Mouse (Mus musculus): ENCODE measurements at regions not wholly inside any gene's neighbourhood (a gene's known extent, or its start where the extent isn't known, plus 50 kb on each side); places are given as distances from the start of the nearest gene placed in this dataset.

GRCm38 (mm10) chr14:46191639-46192399 lies 187.4 kb upstream of the Gm15217 start:
- TF ChIP-seq CTCF (IDR thresholded peaks at IDR 0.05; ENCODE audit: low read depth) (no peak), EP300 (IDR thresholded peaks at IDR 0.05; ENCODE audit: low read depth) (no peak)
- 68% methylated on average over 8 of the region's 8 CpGs for whole genome bisulfite sequencing (ENCODE audit: insufficient replicate concordance)
- H3K36me3 ChIP-seq (replicated peaks; ENCODE audit: control insufficient read depth, insufficient read depth, low read depth) = no peaks in the 10 kb centered on the region
- no peak overlapping the region for H3K4me2 ChIP-seq (ENCODE audit: low read depth)
- H3K4me1 ChIP-seq (replicated peaks; ENCODE audit: control insufficient read depth in 2 of 2, insufficient read depth in 2 of 2, low read length in 1 of 2) = no peaks in the 10 kb centered on the region
- DNase-seq (ENCODE audit: low read depth in 3 of 3, low spot score in 3 of 3) (no peak), ATAC-seq (ENCODE audit: insufficient read depth) (no peak)
- H3K4me3 ChIP-seq (ENCODE audit: insufficient read depth in 1 of 2, low read depth in 2 of 2, low read length in 2 of 2) = no peak overlapping the region
- no peaks in the 10 kb centered on the region for H3K27me3 ChIP-seq (ENCODE audit: control insufficient read depth, insufficient read depth, low read length)
- H3K9ac ChIP-seq (replicated peaks) = no peak overlapping the region
- H3K9me3 ChIP-seq (ENCODE audit: control insufficient read depth, low read length) = no peaks in the 10 kb centered on the region
- no peak overlapping the region for H3K27ac ChIP-seq

- Histone ChIP-seq H3K36me3 (replicated peaks; ENCODE audit: control insufficient read depth, insufficient read depth, low read depth) (no peaks in the 10 kb centered on the region), H3K4me1 (replicated peaks; ENCODE audit: control insufficient read depth in 2 of 2, insufficient read depth in 2 of 2, low read length in 1 of 2) (no peaks in the 10 kb centered on the region), H3K4me3 (ENCODE audit: insufficient read depth in 1 of 2, low read depth in 2 of 2, low read length in 2 of 2) (no peak overlapping the region), H3K27me3 (ENCODE audit: control insufficient read depth, insufficient read depth, low read length) (no peaks in the 10 kb centered on the region), H3K9me3 (ENCODE audit: control insufficient read depth, low read length) (no peaks in the 10 kb centered on the region), H3K9ac (replicated peaks) (no peak overlapping the region), H3K4me2 (ENCODE audit: low read depth) (no peak overlapping the region), H3K27ac (no peak overlapping the region)
- TF ChIP-seq EP300 (IDR thresholded peaks at IDR 0.05; ENCODE audit: low read depth) = no peak
- no peak for TF ChIP-seq CTCF (IDR thresholded peaks at IDR 0.05; ENCODE audit: low read depth)
- no peak for ATAC-seq (ENCODE audit: insufficient read depth)
- WGBS (ENCODE audit: insufficient replicate concordance) = 41% methylated on average over 4 of the region's 4 CpGs
- no peak for DNase-seq (ENCODE audit: low read depth in 3 of 3, low spot score in 3 of 3)
Measured at GRCm38 (mm10) chr14:46193577-46193976, 185.6 kb upstream of the Gm15217 start.

- Histone ChIP-seq H3K4me1 (replicated peaks; ENCODE audit: control insufficient read depth in 2 of 2, insufficient read depth in 2 of 2, low read length in 1 of 2) (no peaks in the 10 kb centered on the region), H3K4me2 (ENCODE audit: low read depth) (no peak overlapping the region), H3K27ac (no peak overlapping the region), H3K27me3 (ENCODE audit: control insufficient read depth, insufficient read depth, low read length) (no peaks in the 10 kb centered on the region), H3K9me3 (ENCODE audit: control insufficient read depth, low read length) (no peaks in the 10 kb centered on the region), H3K36me3 (replicated peaks; ENCODE audit: control insufficient read depth, insufficient read depth, low read depth) (no peaks in the 10 kb centered on the region), H3K9ac (replicated peaks) (no peak overlapping the region), H3K4me3 (ENCODE audit: insufficient read depth in 1 of 2, low read depth in 2 of 2, low read length in 2 of 2) (no peak overlapping the region)
- no peak for DNase-seq (ENCODE audit: low read depth in 3 of 3, low spot score in 3 of 3)
- ATAC-seq (ENCODE audit: insufficient read depth) = no peak
- TF ChIP-seq EP300 (IDR thresholded peaks at IDR 0.05; ENCODE audit: low read depth) (no peak), CTCF (IDR thresholded peaks at IDR 0.05; ENCODE audit: low read depth) (no peak)
- 29% methylated on average over 6 of the region's 6 CpGs for WGBS (ENCODE audit: insufficient replicate concordance)
Measured at GRCm38 (mm10) chr14:46195939-46196338, 183.3 kb upstream of the Gm15217 start.

- no peaks in the 10 kb centered on the region for H3K36me3 ChIP-seq (replicated peaks; ENCODE audit: control insufficient read depth, insufficient read depth, low read depth)
- TF ChIP-seq CTCF (IDR thresholded peaks at IDR 0.05; ENCODE audit: low read depth) (no peak), EP300 (IDR thresholded peaks at IDR 0.05; ENCODE audit: low read depth) (no peak)
- ATAC-seq (ENCODE audit: insufficient read depth) (no peak), DNase-seq (ENCODE audit: low read depth in 3 of 3, low spot score in 3 of 3) (no peak)
- no peaks in the 10 kb centered on the region for H3K27me3 ChIP-seq (ENCODE audit: control insufficient read depth, insufficient read depth, low read length)
- no peak overlapping the region for H3K27ac ChIP-seq
- H3K9ac ChIP-seq (replicated peaks) = no peak overlapping the region
- WGBS (ENCODE audit: insufficient replicate concordance) = 64% methylated on average over 4 of the region's 4 CpGs
- H3K4me2 ChIP-seq (ENCODE audit: low read depth) = no peak overlapping the region
- no peak overlapping the region for H3K4me3 ChIP-seq (ENCODE audit: insufficient read depth in 1 of 2, low read depth in 2 of 2, low read length in 2 of 2)
- no peaks in the 10 kb centered on the region for H3K9me3 ChIP-seq (ENCODE audit: control insufficient read depth, low read length)
- no peaks in the 10 kb centered on the region for H3K4me1 ChIP-seq (replicated peaks; ENCODE audit: control insufficient read depth in 2 of 2, insufficient read depth in 2 of 2, low read length in 1 of 2)
Measured at GRCm38 (mm10) chr14:46202818-46203217, 176.4 kb upstream of the Gm15217 start.

- Histone ChIP-seq H3K9ac (replicated peaks) (no peak overlapping the region), H3K4me3 (ENCODE audit: insufficient read depth in 1 of 2, low read depth in 2 of 2, low read length in 2 of 2) (no peak overlapping the region), H3K4me2 (ENCODE audit: low read depth) (no peak overlapping the region), H3K27ac (no peak overlapping the region), H3K27me3 (ENCODE audit: control insufficient read depth, insufficient read depth, low read length) (no peaks in the 10 kb centered on the region), H3K36me3 (replicated peaks; ENCODE audit: control insufficient read depth, insufficient read depth, low read depth) (no peaks in the 10 kb centered on the region), H3K9me3 (ENCODE audit: control insufficient read depth, low read length) (no peaks in the 10 kb centered on the region), H3K4me1 (replicated peaks; ENCODE audit: control insufficient read depth in 2 of 2, insufficient read depth in 2 of 2, low read length in 1 of 2) (no peaks in the 10 kb centered on the region)
- ATAC-seq (ENCODE audit: insufficient read depth) (no peak), DNase-seq (ENCODE audit: low read depth in 3 of 3, low spot score in 3 of 3) (no peak)
- 55% methylated on average over 4 of the region's 4 CpGs for WGBS (ENCODE audit: insufficient replicate concordance)
- TF ChIP-seq EP300 (IDR thresholded peaks at IDR 0.05; ENCODE audit: low read depth) = no peak
- TF ChIP-seq CTCF (IDR thresholded peaks at IDR 0.05; ENCODE audit: low read depth) = no peak
Measured at GRCm38 (mm10) chr14:46220483-46220882, 158.7 kb upstream of the Gm15217 start.
